Mouse (Mus musculus) monocyte, adult 5-6 weeks (primary cell): ENCODE results near the gene Frs2. TPM values are rescaled to one million over a fixed set of nuclear protein-coding genes. Genes with fewer than 3 reads are reported as not detected.

Source experiments
- total RNA-seq: library from RNA; stranded (forward); fragments of 200-1000, 200-491, 200-594 nt; gene quantifications from 3 replicates; pipeline ENCODE4 v1.2.3, GENCODE M21; 2017

Frs2 gene
- total RNA-seq, 1 experiment from 2014 or later = 12.1 TPM

Other genes with a start within 250 kb of the Frs2 start
- 16.6 to 20.8 TPM (median 18.0 TPM) in 3 replicates for gene Rab3ip, start 197.8 kb downstream of the Frs2 start, total RNA-seq
- not detected in 3 replicates for gene Gm10271, start 175.9 kb downstream of the Frs2 start, total RNA-seq
- not detected in 3 replicates for gene Best3, start 162.2 kb downstream of the Frs2 start, total RNA-seq
- gene Lrrc10, start 103.2 kb downstream of the Frs2 start, total RNA-seq = not detected in 3 replicates
- 289 to 360 TPM (median 315 TPM) in 3 replicates for gene Cct2, start 84.7 kb downstream of the Frs2 start, total RNA-seq
- 75.3 to 119 TPM (median 109 TPM) in 3 replicates for gene Yeats4, start 76.0 kb upstream of the Frs2 start, total RNA-seq
- not detected in 3 replicates for gene 9530003J23Rik, start 90.2 kb upstream of the Frs2 start, total RNA-seq
- gene Lyz2, start 133.8 kb upstream of the Frs2 start, total RNA-seq = 6,968 to 13,798 TPM (median 13,210 TPM) in 3 replicates
- gene Lyz1, start 144.3 kb upstream of the Frs2 start, total RNA-seq = 19.1 to 44.2 TPM (median 37.4 TPM) in 3 replicates
- gene Cpsf6, start 231.5 kb upstream of the Frs2 start, total RNA-seq = 73.2 to 128 TPM (median 73.7 TPM) in 3 replicates